Mouse (Mus musculus) neutrophil, adult 83 days (primary cell): ENCODE measurements around the gene Mybbp1a. TPM values are rescaled to one million over a fixed set of nuclear protein-coding genes. Genes with fewer than 3 reads are reported as not detected.

Experiments
- total RNA-seq, 2 experiments: library from RNA; stranded (reverse); gene quantifications; one replicate each; pipeline ENCODE4 v1.2.4; 2023

The Mybbp1a gene
- 10 to 100 TPM; 33.5 to 37.5 TPM for total RNA-seq

DNA sequence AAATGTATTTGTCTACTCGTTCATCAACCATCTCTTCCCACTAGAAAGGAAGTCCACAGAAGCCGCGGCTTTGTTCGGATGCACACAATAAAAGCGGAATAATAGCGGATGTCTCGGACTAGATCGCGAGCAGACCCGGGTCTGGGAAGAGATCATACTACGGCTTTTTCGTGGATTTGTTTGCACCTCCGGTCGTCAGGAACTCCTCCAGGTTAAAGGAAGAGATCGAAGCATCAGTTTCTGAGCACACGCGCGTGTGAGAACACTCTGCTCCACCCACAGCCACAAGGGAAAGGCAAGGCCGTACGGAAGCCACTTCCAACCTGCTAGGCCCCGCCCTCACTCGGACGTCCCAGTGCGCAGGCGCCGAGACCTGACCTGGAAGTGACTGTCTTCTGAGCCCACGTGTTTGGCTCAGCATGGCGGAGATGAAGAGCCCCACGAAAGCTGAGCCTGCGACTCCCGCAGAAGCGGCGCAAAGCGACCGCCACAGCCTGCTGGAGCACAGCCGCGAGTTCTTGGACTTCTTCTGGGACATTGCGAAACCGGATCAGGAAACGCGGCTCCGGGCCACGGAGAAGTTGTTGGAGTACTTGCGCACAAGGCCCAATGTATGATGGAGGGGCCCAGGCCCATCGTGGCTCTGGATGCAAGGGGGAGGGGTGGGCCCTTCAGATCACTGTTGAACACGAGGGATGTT is at the start of gene Mybbp1a:
Mybbp1a (plus strand) TSS at position 391 of the 700 bp plus-strand sequence.

DNA sequence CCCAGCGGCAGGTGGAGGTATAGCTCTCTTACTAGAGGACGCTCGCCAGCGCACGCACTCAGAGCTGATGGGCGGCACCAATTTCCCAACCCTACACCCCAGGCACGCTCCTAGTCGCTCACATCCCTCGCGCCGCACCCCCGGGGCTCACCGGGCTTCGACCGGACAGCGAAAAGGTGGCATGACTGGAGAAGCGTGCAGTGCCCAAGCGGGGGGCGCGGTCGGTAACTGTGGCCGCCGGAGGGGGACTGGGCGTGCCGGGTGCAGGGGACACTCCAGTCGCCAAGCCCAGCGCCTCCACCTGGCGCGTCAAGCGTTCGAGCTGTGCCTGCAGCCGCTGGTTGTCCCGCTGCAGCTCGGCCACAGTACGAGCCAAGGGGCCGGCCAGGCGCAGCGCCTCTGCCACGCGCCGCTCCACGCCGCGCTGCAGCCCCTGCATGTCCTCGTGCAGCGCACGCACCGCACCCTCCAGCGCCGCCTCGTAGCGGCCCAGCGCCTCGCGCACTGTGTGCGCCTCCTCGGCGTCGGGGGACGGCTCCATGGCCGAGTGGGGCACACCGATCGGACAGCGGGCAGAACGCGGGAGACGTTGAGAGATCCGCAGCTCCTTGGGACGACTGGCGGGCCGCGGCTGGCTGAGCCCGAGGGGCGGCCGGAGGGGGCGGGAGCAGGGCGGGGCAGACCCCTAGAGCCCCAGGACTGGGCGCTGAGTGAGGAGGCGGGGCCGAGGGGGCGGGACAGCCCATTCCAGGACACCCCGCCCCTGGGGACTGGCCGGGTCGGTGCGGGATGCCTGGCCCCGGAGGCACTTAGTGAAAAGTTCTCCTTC is 29.8 kb upstream of the Mybbp1a start, which contains the start of gene Smtnl2:
Smtnl2 (minus strand) TSS at position 621 of the 829 bp plus-strand sequence.

DNA sequence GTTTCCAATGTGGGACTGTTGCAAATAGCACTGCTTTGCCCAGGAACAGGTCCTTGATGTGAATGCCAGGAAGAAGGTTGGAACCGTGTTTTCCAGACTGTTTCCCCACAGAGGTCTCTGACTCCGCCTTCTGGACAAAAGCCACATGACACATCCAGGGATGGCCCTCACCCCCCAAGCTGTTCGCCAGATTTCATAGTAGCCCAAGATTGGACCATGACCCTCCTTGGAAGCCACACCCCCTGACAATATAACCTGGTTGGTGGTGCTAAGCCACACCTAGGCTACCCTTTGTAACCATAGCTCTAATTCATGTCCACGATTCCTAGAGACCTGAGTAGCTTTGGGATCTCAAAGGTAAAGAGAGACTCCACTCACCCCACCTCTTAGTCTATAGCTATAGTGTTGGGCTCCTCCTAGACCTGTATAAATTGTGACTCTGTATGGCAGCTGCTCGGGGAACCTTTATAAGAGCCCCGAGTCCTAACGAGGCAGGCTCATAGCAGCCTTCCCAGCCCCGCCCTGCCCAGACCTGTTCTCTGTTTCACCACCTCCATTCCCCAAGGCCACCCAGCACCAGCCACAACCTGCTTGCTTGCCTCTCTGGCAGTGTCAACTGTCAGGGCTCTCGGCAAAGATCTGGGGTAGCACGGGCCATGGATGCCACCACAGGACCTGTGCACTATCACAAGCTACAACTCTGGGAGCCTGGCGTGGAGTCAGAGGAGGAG is 6.0 kb upstream of the Mybbp1a start, which contains the start of gene Ggt6:
Ggt6 (plus strand) TSS at position 564 of the 731 bp plus-strand sequence.

DNA sequence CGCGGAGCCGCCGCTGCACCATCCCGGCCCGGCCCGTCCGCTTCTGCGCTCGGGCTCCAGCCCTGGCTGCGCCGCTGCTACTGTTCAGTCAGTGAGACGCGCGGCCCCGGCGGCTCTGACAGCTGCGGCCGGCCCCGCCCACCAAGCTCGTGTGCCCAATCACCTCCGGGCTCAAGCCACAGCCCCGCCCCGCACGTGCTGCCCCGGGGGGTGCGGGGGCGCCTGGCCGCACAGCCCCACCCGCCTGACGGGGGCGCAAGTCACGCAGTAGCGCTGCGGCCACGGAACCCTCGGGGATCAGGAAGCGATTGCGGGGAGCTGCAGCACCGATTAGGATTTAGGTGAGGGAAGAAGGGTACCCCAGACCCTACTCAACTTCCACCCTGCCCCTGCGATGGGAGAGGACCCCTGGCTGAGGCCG is 48.7 kb downstream of the Mybbp1a start, which contains the start of gene Spns2:
Spns2 (minus strand) TSS at position 24 of the 421 bp plus-strand sequence.

Other genes with a start within 250 kb of the Mybbp1a start
- under 1 TPM; 0.26 to 0.79 TPM for gene Gm43951, start 234.5 kb upstream of the Mybbp1a start, total RNA-seq
- 1 to 10 TPM; 6.8 to 7.9 TPM for gene 4933427D14Rik, start 233.9 kb upstream of the Mybbp1a start, total RNA-seq
- 10 to 100 TPM; 45.7 to 51.2 TPM for gene Txndc17, start 233.8 kb upstream of the Mybbp1a start, total RNA-seq
- 10 to 100 TPM; 30.6 to 33.7 TPM for gene Med31, start 225.8 kb upstream of the Mybbp1a start, total RNA-seq
- gene Slc13a5, start 174.1 kb upstream of the Mybbp1a start, total RNA-seq, result 1 to 10 TPM; 1.2 to 1.8 TPM
- gene Xaf1, start 139.7 kb upstream of the Mybbp1a start, total RNA-seq, result 10 to 100 TPM; 16.2 to 16.9 TPM
- gene Fbxo39, start 126.9 kb upstream of the Mybbp1a start, total RNA-seq, result under 1 TPM in 1 of 2 experiments, not detected in 1; 0.24 TPM
- gene Tekt1, start 78.9 kb upstream of the Mybbp1a start, total RNA-seq, result not detected
- gene Smtnl2, start 29.6 kb upstream of the Mybbp1a start, total RNA-seq, result under 1 TPM; 0.18 to 0.24 TPM
- not detected for gene Ggt6, start 5.8 kb upstream of the Mybbp1a start, total RNA-seq
- 1 to 10 TPM in 1 of 2 experiments, under 1 TPM in 1; 0.68 to 1.2 TPM for gene Spns2, start 48.5 kb downstream of the Mybbp1a start, total RNA-seq
- gene Spns3, start 109.2 kb downstream of the Mybbp1a start, total RNA-seq, result 10 to 100 TPM in 1 of 2 experiments, 1 to 10 TPM in 1; 9.6 to 10.8 TPM
- gene Ube2g1, start 165.9 kb downstream of the Mybbp1a start, total RNA-seq, result 10 to 100 TPM; 18.0 to 22.5 TPM
- 10 to 100 TPM; 65.0 to 77.2 TPM for gene Ankfy1, start 248.7 kb downstream of the Mybbp1a start, total RNA-seq